Mouse (Mus musculus): ENCODE results near the gene Fam57b.
A peak's percentile ranks its signal among the peaks of the same experiment; 100 is the strongest.

Gene Fam57b

DNA sequence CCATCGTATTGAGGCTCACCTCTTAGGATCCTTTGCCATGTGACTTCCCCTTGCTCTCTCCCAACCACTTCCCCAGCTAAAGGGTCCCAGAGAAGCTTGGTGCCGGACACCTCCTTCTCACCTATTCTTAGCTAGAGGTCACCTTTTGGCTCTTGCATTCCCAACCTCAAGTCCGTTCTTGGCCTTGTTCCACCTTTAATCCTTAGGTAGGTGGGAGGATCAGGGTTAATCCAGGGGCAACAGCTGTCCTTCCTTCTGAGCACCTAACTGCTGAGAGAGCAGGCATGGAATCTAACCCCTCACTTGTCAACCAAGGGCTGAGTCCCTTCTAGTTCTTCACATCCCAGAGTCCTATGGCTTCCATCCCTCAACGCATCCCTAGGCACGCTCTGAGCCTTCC is 28.5 kb downstream of the Fam57b start:
- DNase-seq (ENCODE audit: low spot score in 2 of 2): no peak

- DNase-seq (ENCODE audit: low spot score in 2 of 2): no peak
Measured at GRCm38 (mm10) chr7:126831539-126831938, 34.1 kb downstream of the Fam57b start, which contains the start of gene 4930451I11Rik. Gene 4930451I11Rik (minus strand): TSS chr7:126831639.

GRCm38 (mm10) chr7:126832036-126832598 is 34.6 kb downstream of the Fam57b start:
- peak; percentile 55 to 57 for DNase-seq (ENCODE audit: low spot score in 2 of 2)

GRCm38 (mm10) chr7:126833294-126833693 is 35.8 kb downstream of the Fam57b start:
- DNase-seq (ENCODE audit: low spot score in 2 of 2): no peak

GRCm38 (mm10) chr7:126843276-126843675 is 45.8 kb downstream of the Fam57b start:
- no peak for DNase-seq (ENCODE audit: low spot score in 2 of 2)

DNA sequence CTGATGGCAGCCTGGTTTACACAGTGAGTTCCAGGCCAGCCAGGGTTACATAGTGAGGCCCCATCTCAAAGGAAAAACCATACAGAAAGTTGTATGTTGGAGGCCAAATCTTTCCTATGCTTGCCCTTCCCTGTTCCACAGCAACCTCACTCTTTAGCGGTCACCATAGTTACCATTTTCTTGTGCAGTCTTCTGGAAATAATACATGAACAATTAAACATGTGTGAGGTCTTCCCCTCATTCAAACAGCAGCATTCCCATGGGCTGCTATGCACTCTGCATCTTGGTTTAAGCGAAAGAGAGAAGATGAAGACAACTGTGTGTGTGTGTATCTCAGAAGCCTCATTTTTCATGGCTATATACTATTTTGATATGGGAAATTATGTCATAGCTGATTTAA is 48.0 kb downstream of the Fam57b start:
- DNase-seq (ENCODE audit: low spot score in 2 of 2): no peak

GRCm38 (mm10) chr7:126847116-126847420 is 49.6 kb downstream of the Fam57b start, which contains the start of gene Doc2a:
Gene Doc2a (plus strand): TSS chr7:126847416.
- no peak for DNase-seq (ENCODE audit: low spot score in 2 of 2)

DNA sequence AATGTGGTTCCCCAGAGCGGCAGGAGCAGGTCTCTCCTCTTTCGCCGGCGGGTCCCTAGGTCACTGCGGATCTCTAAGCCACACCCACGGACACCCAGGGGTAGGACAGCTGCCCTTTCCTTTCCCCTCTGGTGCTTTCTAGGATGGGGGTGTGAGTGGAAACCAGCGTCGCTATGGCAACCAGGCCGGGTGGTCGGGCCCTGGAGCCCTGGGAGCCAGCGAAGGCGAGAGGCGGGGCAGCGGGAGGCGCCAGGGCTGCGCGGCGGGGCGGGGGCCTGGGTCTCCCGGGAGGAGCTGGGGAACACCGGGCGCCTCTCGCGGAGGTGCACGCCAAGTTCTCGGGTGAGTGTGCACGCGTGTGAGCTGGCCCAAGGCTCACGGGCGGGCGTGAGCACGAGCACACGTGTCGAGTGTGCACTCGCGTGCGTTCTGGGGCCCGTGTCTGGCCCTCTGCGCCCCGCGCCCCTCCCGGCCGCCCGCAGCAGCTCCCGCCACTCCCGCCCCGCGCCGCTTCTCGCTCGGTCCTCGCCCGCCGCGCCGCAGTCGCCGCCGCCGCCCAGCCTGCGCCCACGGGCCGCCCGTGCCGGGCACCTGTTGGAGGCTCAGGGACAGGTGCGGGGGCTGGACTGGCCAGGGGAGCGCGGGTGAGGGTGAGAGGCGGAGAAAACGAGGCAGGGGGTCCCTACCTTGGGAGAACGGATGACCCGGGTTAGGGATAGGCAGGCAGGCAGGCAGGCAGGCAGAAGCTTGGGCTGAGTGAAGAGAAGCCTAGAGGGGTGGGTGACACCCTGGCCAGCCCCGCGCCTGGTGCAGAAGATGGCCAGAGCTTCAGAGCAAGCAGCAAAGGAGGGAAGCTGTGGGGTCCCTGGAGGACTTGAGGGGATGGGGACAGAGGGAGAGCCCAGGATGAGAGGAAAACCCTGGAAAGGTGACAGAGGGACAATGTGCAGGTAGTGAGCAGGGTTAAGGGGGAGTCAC is 50.2 kb downstream of the Fam57b start:
- DNase-seq (ENCODE audit: low spot score in 2 of 2): no peak

DNA sequence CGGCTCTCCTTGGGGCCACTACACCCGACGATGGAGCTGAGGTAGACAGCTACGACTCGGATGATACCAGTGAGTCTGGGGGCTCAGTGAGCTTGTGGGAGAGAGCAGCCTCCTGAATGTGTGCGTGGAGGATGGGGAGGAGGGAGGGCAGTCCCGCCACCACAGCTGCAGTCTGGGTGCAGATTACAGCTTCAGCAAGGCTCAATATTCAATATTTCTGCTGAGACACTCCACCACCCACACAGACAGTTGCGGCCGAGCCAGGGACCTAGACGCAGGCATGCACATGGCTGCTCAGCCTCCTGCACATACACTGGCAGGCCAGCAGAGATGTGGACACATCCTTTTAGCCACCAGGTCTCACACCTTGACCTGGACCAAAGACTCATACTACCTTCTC is 51.3 kb downstream of the Fam57b start:
- no peak for DNase-seq (ENCODE audit: low spot score in 2 of 2)

GRCm38 (mm10) chr7:126850161-126850560 is 52.7 kb downstream of the Fam57b start:
- DNase-seq (ENCODE audit: low spot score in 2 of 2): no peak

GRCm38 (mm10) chr7:126851192-126851591 is 53.7 kb downstream of the Fam57b start:
- no peak for DNase-seq (ENCODE audit: low spot score in 2 of 2)

DNA sequence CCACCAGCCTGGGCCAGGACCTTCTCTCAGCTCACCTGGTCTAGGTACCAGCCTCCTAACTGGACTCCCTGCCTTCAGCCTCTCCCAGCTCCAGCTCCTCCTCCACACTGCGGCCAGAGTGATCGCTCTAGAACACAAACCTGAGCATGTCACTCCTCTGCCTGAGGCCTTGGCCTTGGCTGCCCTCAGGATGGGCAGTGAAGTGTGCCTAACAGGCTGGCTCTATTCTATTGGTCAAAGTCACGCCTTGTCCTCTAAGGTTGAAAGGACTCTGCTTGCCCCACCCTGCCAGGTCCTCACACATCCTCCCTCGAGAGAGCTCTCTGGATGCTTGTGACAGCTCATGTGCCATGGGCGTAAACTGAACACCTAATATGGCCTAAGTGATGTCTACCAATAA is 56.0 kb downstream of the Fam57b start:
- DNase-seq (ENCODE audit: low spot score in 2 of 2): no peak

GRCm38 (mm10) chr7:126855641-126856040 is 58.2 kb downstream of the Fam57b start:
- DNase-seq (ENCODE audit: low spot score in 2 of 2): no peak

DNA sequence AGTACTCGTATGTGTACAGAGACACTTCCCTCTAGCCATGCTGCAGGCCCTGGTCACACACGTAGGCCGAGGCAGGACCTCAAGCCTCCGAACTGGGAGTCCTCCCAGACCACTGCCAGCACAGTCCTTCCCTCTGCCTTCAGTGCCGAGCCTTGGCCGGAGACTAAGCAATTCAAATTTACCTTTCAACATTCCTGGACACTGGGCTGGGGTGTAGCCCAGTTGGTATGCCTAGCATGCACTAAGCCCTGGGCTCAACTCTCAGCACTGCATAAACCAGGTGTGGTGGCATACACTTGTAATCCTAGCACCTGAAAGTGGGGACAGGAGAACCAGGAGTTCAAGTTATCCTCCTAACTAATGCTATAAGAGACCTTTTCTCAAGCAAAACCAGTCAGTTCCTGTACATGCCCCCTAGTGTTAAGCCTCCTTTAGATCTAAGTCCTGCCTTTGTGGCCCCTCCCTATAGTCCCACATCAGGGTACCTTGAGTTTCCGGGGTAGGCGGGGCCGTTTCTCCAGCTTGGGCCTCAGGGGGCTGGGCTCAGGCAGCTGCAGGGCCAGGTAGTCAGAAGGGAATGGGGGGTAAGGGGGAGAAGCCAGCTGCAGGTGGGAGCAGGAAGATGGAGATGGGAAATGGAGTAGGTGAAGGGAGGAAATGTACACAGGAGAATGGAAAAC is 59.4 kb downstream of the Fam57b start:
- no peak for DNase-seq (ENCODE audit: low spot score in 2 of 2)

DNA sequence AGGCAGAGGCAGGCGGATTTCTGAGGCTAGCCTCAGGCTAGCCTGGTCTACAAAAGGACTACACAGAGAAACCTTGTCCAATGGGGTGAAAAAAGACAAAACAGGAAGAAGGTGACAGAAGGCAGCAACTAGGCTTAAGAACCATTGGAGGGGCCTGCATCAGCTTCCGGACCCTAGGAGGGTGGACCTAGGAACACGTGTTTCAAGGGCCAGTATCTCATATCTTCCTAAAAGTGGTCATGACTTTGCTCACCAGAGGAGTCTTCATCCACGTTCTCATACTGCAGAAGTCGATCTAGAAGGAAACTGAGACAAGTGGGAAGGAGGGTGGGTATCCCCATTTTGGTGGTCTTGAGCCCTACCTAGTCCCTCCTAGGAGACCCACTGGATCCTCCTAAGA is 63.5 kb downstream of the Fam57b start:
- no peak for DNase-seq (ENCODE audit: low spot score in 2 of 2)

GRCm38 (mm10) chr7:126861429-126862130 is 64.1 kb downstream of the Fam57b start, which contains the start of gene Hirip3:
Gene Hirip3 (plus strand): TSS chr7:126861972.
- peak; percentile 92 to 97 for DNase-seq (ENCODE audit: low spot score in 2 of 2)

DNA sequence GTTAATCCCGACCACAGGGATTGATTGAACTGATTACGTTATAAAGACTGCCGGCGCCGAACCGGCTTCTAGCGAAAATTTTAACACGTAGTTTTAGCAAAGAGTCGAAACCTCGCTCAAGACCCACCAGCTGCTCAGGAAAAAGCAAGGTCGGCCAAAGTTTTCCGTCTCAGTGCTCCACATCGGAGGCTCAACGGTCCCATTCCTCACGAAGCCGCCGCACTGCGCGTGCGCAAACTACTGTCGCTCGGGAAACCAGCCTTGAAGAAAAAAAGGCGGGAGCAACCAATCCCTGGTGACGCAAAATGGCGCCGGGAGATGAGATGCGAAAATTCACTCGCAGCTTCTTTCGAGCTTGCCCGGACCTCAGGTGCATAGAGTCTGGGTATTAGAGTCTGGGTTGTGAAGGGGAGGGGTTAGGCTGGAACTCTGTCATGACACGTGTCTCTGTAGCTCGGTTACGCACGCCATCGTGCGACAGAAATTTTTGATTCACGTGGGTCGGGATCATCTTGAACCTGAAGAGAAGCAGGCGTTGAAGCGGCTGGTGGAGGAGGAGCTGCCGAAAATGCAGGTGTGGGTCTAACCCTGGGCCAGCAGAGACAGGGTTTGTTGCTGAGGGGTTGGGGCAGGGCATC is 64.8 kb downstream of the Fam57b start, which contains the start of gene Ino80e:
Gene Ino80e, minus strand, starts transcription at position 231 of the 638 bp plus-strand sequence.
- DNase-seq (ENCODE audit: low spot score in 2 of 2): peak; percentile 87 to 92

DNA sequence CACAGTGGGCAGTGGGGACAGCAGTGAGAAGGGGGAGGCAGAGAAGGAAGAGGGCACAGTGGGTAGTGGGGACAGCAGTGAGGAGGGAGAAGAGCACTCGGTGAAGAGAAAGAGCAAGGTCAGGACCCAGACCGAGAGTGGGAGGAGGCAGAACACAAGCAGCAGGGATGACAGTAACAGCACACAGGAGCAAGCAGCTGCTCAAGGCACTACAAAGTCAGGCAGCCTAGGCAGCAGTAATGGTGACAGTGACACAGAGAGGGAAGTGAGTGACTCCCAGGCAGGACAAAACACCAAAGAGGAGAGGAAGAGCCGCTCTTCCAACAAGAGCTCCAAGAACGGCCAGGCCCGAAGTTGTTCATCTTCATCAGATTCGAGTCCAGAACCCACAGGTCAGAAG is 66.3 kb downstream of the Fam57b start:
- DNase-seq (ENCODE audit: low spot score in 2 of 2): no peak

DNA sequence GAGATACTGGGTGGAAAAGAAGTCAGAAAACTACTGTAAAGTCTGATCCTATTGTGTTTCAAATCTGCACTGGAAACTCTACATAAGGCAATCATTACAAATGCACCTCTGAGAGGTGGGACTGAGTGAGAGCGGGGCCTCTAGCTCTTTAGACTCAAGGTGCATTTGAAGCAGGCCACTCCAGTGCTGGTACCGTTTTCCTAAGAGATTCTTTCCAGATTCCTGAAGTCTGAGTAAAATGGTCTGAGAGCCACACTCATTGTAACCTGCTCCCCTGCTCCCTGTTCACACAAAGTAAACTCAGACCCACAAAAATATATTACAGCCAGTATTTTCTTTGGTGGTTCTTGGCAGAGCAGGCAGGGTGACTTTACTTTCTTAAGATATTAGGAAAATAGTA is 70.1 kb downstream of the Fam57b start:
- no peak for DNase-seq (ENCODE audit: low spot score in 2 of 2)

DNA sequence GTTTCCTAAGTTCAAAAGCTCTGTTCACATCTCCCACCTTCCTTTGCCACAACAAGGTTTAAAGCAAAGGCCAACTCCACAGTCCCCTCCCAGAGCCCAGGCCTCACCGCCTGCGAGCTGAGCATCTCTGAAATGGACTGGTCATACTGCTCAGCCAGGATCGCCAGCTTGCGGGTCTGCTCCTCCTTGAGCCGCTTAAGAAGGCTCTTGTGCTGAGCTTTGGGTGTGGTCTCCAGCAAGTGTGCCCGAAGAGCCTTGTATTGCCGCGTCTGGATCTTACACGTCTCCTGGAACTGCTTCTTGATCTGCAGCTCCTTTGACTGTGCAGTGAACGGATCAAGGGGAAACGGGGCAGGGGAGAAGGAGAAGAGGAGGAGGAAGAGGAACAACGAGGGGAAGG is 70.5 kb downstream of the Fam57b start:
- no peak for DNase-seq (ENCODE audit: low spot score in 2 of 2)

DNA sequence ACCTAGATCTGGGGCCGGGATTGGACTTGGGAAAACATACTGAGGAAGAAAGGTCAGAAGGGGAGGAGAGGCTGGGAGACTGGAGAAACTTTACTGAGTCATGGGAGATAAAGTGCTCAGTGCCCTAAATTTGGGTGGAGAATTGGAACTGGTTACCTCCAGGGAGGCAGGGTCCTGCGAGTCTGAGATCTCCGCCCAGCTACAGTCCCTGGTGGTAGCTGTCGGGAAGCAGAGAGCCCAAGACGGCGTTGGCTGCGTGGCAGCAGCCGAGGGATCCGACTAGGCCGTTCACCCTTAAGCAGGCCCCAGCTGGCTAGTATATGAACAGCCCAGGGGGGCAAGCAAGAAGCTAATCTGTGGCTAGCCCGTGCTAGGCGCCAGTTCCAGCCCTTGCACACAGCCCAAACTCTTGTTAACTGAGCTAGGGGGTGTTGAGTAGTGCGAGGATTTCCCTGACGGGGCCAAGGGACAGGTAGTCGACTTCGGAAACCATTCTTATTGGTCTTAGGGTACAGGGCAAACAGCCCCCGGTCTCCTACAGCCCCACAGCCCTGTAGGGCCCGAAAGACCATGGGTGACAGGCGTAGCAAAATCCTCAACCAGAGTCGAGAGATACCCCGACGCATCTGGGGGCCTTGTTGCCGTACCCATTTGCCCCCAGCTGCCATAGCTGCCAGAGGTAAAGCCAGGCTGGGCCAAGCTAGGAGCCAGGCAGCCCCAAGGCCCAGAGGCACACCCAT is 72.5 kb downstream of the Fam57b start:
- no peak for DNase-seq (ENCODE audit: low spot score in 2 of 2)

Measured in urinary bladder, postnatal 36 days (tissue).